Mouse (Mus musculus) liver, embryonic 15.5 days (tissue): ENCODE data around the gene Gbp7. TPM values are rescaled to one million over a fixed set of nuclear protein-coding genes. Genes with fewer than 3 reads are reported as not detected.
"Not testable (repeated sequence)": the region's sequence is repeated elsewhere in the genome, so short reads cannot be mapped to it uniquely, and the experiment has no call there.

Experiments
- ATAC-seq: fragments of 200-750 bp; cut with Nextera tagmentation; 2 replicates; pipeline ENCODE4 v1.8.0; 2017; ENCODE audit warnings: moderate number of reproducible peaks, mild to moderate bottlenecking, moderate library complexity; ENCODE audit not compliant: insufficient read depth
- H3K27ac ChIP-seq: fragments of 300-500 bp; sonication (generic); replicated peaks from 2 replicates; pipeline ENCODE4 v1.5.1; 2015; ENCODE audit warnings: mild to moderate bottlenecking, inconsistent platforms
- H3K27me3 ChIP-seq: fragments of 300-500 bp; sonication (generic); 2 replicates; pipeline ENCODE4 v1.6.1; 2015; ENCODE audit warnings: mild to moderate bottlenecking, inconsistent platforms
- H3K36me3 ChIP-seq: fragments of 300-500 bp; sonication (generic); replicated peaks from 2 replicates; pipeline ENCODE4 v1.6.1; 2015; ENCODE audit warnings: moderate library complexity, mild to moderate bottlenecking, inconsistent platforms
- H3K4me1 ChIP-seq: fragments of 300-500 bp; sonication (generic); replicated peaks from 2 replicates; pipeline ENCODE4 v1.6.1; 2015; ENCODE audit warnings: inconsistent platforms
- H3K4me2 ChIP-seq: fragments of 300-500 bp; sonication (generic); 2 replicates; pipeline ENCODE4 v1.6.1; 2015; ENCODE audit warnings: moderate library complexity, mild to moderate bottlenecking, inconsistent platforms
- H3K4me3 ChIP-seq: fragments of 300-500 bp; sonication (generic); replicated peaks from 2 replicates; pipeline ENCODE4 v1.5.1; 2015; ENCODE audit warnings: mild to moderate bottlenecking, inconsistent platforms
- H3K9ac ChIP-seq: fragments of 300-500 bp; sonication (generic); 2 replicates; pipeline ENCODE4 v1.6.1; 2015; ENCODE audit warnings: moderate library complexity, mild to moderate bottlenecking, inconsistent platforms
- H3K9me3 ChIP-seq: fragments of 300-500 bp; sonication (generic); replicated peaks from 2 replicates; pipeline ENCODE4 v1.6.1; 2016; ENCODE audit warnings: inconsistent platforms
- WGBS: fragments of 180-500 bp; shearing (Covaris S2); methylation state at CpG from one replicate; pipeline ENCODE4 v1.1.7; 2015; ENCODE audit warnings: mixed read lengths; ENCODE audit not compliant: insufficient replicate concordance; 5-methylcytosine and 5-hydroxymethylcytosine counted together
- polyA plus RNA-seq: library from polyadenylated mRNA; unstranded; fragments of >200 nt; fragmentation: Nextera tagmentation; extraction: Ambion mirVana; gene quantifications from 2 replicates; pipeline ENCODE4 v1.2.1, GENCODE M21; 2015

Gene Gbp7
- polyA plus RNA-seq, 1 experiment from 2014 or later, result 3.7 TPM

- no peak overlapping the region for H3K4me3 ChIP-seq
- no peak overlapping the region for H3K4me2 ChIP-seq
- H3K9ac ChIP-seq, result no peak overlapping the region
- no peaks in the 10 kb centered on the region for H3K36me3 ChIP-seq
- H3K9me3 ChIP-seq, result no peaks in the 10 kb centered on the region
- H3K4me1 ChIP-seq, result peaks cover 13% of the 10 kb centered on the region
- H3K27me3 ChIP-seq, result no peaks in the 10 kb centered on the region
- no peak overlapping the region for H3K27ac ChIP-seq
- 67% methylated on average over 3 of the region's 3 CpGs for WGBS
- ATAC-seq, result no peak
Observed at GRCm38 (mm10) chr3:142533185-142533584, 3.0 kb downstream of the Gbp7 start.

- WGBS, result 63% methylated on average over 1 of the region's 1 CpGs
- Histone ChIP-seq H3K36me3 (no peaks in the 10 kb centered on the region), H3K4me1 (peaks cover 8% of the 10 kb centered on the region), H3K27me3 (no peaks in the 10 kb centered on the region), H3K4me3 (no peak overlapping the region), H3K4me2 (no peak overlapping the region), H3K9me3 (no peaks in the 10 kb centered on the region), H3K9ac (no peak overlapping the region), H3K27ac (no peak overlapping the region)
- ATAC-seq, result no peak
Observed at GRCm38 (mm10) chr3:142535667-142536066, 5.5 kb downstream of the Gbp7 start.

- no peak for ATAC-seq
- whole genome bisulfite sequencing, result 61% methylated on average over 6 of the region's 6 CpGs
- Histone ChIP-seq H3K4me1 (no peaks in the 10 kb centered on the region), H3K27me3 (no peaks in the 10 kb centered on the region), H3K27ac (no peak overlapping the region), H3K4me3 (no peak overlapping the region), H3K9ac (no peak overlapping the region), H3K4me2 (no peak overlapping the region), H3K36me3 (no peaks in the 10 kb centered on the region), H3K9me3 (no peaks in the 10 kb centered on the region)
Observed at GRCm38 (mm10) chr3:142541391-142541790, 11.2 kb downstream of the Gbp7 start.

DNA sequence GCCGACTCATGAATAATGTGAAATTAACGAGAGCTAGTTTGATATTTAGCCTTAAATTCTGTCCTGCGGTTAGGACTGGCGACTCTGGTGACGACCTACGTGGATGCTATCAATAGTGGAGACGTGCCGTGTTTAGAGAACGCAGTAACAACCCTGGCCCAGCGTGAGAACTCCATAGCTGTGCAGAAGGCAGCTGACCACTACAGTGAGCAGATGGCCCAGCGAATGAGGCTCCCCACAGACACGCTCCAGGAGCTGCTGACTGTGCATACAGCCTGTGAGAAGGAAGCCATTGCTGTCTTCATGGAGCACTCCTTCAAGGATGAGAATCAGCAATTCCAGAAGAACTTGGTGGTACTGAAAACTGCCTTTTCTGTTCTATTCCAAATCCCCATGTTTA is 12.6 kb downstream of the Gbp7 start:
- not testable (repeated sequence) for H3K9ac ChIP-seq, H3K36me3 ChIP-seq, H3K27me3 ChIP-seq, ATAC-seq, H3K4me3 ChIP-seq, H3K27ac ChIP-seq, H3K4me1 ChIP-seq, H3K4me2 ChIP-seq, H3K9me3 ChIP-seq
- WGBS, result 76% methylated on average over 12 of the region's 12 CpGs

DNA sequence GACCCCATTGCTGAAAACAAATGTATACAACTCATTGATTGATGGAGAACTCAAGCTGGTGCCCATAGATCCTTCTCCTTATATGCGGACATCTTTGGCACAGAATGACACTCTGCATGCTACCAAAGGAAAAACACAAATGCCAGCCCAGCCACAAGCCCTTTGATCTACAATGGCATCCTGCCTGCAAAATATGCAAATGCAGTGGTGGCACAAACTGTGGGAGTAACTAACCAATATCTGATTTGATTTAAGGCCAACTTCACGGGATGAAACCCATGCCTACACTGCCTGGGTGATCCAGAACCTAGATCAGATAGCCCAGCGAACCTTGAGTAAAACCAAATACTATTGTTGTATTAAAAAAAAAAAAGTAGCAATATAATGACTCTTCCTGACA is 16.5 kb downstream of the Gbp7 start:
- H3K4me1 ChIP-seq, result no peaks in the 10 kb centered on the region
- H3K9me3 ChIP-seq, result no peaks in the 10 kb centered on the region
- no peaks in the 10 kb centered on the region for H3K36me3 ChIP-seq
- no peak overlapping the region for H3K4me2 ChIP-seq
- no peak overlapping the region for H3K9ac ChIP-seq
- H3K4me3 ChIP-seq, result no peak overlapping the region
- WGBS, result 53% methylated on average over 3 of the region's 3 CpGs
- no peak for ATAC-seq
- no peak overlapping the region for H3K27ac ChIP-seq
- no peaks in the 10 kb centered on the region for H3K27me3 ChIP-seq

DNA sequence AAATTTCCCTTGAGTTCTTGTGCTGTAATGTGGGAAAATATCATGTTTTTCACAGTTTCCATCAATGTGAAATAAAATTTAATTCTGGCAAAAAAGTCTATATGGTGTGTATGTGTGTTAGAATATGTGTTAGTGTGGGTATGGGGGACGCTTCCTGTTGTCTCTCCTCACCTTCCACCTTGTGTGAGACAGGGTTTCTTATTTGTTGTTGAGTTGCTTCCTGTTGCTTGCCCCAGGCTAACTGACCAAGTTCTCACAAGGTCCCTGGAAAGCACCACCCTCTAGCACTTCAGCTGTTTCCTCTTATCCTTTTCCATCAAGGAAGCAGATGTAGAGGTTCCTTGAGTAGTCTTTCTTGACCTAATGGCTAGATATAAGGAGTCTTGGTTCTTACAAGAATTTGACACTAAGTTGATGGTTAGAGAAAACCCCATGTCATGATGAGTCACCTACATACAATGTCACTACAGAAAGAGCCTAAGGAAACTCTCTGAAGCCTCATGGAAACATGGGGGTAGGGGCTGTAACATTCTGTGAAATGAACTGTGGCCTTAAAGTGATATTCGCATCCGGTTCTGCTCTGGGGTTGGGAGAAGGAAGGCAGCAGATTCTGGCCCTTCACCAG is 20.0 kb downstream of the Gbp7 start:
- Histone ChIP-seq H3K4me3 (no peak overlapping the region), H3K9ac (no peak overlapping the region), H3K4me1 (no peaks in the 10 kb centered on the region), H3K4me2 (no peak overlapping the region), H3K27ac (no peak overlapping the region), H3K27me3 (no peaks in the 10 kb centered on the region), H3K36me3 (no peaks in the 10 kb centered on the region), H3K9me3 (no peaks in the 10 kb centered on the region)
- no peak for ATAC-seq
- 57% methylated on average over 3 of the region's 3 CpGs for WGBS

- no peak overlapping the region for H3K4me2 ChIP-seq
- no peaks in the 10 kb centered on the region for H3K4me1 ChIP-seq
- H3K4me3 ChIP-seq, result no peak overlapping the region
- no peaks in the 10 kb centered on the region for H3K9me3 ChIP-seq
- ATAC-seq, result no peak
- WGBS, result 47% methylated on average over 1 of the region's 1 CpGs
- H3K27me3 ChIP-seq, result no peaks in the 10 kb centered on the region
- no peak overlapping the region for H3K27ac ChIP-seq
- no peak overlapping the region for H3K9ac ChIP-seq
- no peaks in the 10 kb centered on the region for H3K36me3 ChIP-seq
Observed at GRCm38 (mm10) chr3:142554601-142555000, 24.5 kb downstream of the Gbp7 start.

- H3K9me3 ChIP-seq, result no peaks in the 10 kb centered on the region
- no peak overlapping the region for H3K9ac ChIP-seq
- 79% methylated on average over 11 of the region's 11 CpGs for WGBS
- H3K27me3 ChIP-seq, result no peaks in the 10 kb centered on the region
- ATAC-seq, result no peak
- H3K4me1 ChIP-seq, result no peaks in the 10 kb centered on the region; the same call in 1 of the 2 replicates
- no peak overlapping the region for H3K4me3 ChIP-seq
- no peak overlapping the region for H3K4me2 ChIP-seq
- no peak overlapping the region for H3K27ac ChIP-seq
- H3K36me3 ChIP-seq, result no peaks in the 10 kb centered on the region
Observed at GRCm38 (mm10) chr3:142555623-142556022, 25.5 kb downstream of the Gbp7 start.

DNA sequence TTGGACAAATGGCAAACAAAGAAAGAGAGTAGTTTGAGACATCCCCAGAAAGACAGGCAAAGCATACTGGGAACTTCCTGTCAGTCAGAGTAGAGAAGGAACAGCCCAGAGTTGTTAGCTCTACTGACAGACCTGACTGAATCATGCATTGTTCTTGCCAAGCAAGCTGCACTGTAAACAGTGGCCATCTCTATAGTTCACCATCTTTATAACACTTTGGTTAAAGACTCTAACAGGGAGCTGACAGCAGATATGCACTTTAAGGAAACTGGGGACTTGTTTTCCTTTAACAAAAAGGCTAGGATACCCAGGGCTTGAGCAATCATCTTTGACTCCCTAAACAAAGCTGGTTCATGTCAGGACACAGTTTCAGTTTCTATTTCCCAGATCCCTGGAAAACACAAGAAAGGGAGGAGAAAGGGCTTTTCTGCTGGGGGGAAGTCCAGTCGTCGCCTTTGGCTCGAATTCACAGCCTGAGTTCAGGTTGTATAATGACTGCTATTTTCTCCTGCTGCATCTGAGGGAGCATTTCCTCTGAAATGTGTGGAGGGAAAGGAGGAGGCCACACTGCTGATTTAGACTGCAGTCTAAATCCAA is 29.6 kb downstream of the Gbp7 start, which contains the start of gene Gbp3:
Gbp3 (plus strand) TSS at position 395 of the 597 bp plus-strand sequence.
- Histone ChIP-seq H3K4me3 (peak within 1 kb of the TSS; percentile 48), H3K36me3 (no peaks in the 10 kb centered on the region), H3K4me1 (no peaks in the 10 kb centered on the region; the same call in 1 of the 2 replicates), H3K4me2 (peak within 1 kb of the TSS; percentile 60), H3K27ac (no peak within 1 kb of the TSS), H3K9me3 (no peaks in the 10 kb centered on the region), H3K9ac (no peak within 1 kb of the TSS), H3K27me3 (no peaks in the 10 kb centered on the region)
- WGBS, result 19% methylated on average over 3 of the region's 3 CpGs
- ATAC-seq, result no peak

DNA sequence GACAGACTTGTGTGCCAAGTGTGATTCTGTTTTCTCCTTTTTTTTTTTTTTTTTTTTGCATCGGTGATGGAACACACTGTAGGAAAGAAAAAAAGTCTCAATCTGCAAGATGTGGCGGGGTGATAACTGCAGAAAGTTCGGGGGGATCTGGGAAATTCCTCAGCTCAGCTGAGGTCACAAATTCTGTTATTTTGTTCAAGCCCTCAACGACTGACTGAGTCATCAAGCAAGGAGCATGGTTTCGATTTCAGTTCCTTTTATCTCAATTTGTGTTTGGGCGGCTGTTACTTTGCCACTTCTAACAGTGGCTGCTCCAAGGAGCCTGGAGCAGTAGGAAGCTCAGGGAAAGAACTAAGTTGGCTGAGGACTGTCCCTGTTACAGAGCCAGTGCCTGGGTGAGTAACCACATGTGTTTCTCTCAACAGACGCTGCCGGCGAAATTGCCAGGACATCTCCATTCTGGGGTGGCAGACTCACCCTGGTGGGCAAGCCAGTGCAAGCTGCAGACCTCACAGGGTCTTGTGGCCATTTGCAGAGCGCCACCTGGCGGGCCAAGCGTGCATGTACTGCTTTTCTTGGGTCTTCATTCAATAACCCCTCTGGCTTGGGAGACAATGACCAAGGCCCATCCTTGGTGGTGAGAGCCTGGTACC is 30.3 kb downstream of the Gbp7 start:
- Histone ChIP-seq H3K9ac (no peak overlapping the region), H3K27me3 (no peaks in the 10 kb centered on the region), H3K4me2 (peak overlapping the region; percentile 60), H3K36me3 (no peaks in the 10 kb centered on the region), H3K9me3 (no peaks in the 10 kb centered on the region), H3K4me3 (peak overlapping the region; percentile 48), H3K27ac (no peak overlapping the region), H3K4me1 (no peaks in the 10 kb centered on the region; the same call in 1 of the 2 replicates)
- 3% methylated on average over 12 of the region's 12 CpGs for WGBS
- ATAC-seq, result peak; percentile 49; the same call in 1 of the 2 replicates

- H3K9me3 ChIP-seq, result no peaks in the 10 kb centered on the region
- H3K9ac ChIP-seq, result no peak overlapping the region
- no peaks in the 10 kb centered on the region for H3K36me3 ChIP-seq
- no peak overlapping the region; the same call in 1 of the 2 replicates for H3K4me2 ChIP-seq
- peak overlapping the region; percentile 48; the same call in 1 of the 2 replicates for H3K4me3 ChIP-seq
- no peak for ATAC-seq
- no peaks in the 10 kb centered on the region for H3K27me3 ChIP-seq
- WGBS, result 61% methylated on average over 14 of the region's 14 CpGs
- H3K27ac ChIP-seq, result no peak overlapping the region
- no peaks in the 10 kb centered on the region; the same call in 1 of the 2 replicates for H3K4me1 ChIP-seq
Observed at GRCm38 (mm10) chr3:142561045-142561646, 31.0 kb downstream of the Gbp7 start.
